Mouse (Mus musculus): ENCODE results near the gene Eif4ebp2. TPM values are rescaled to one million over a fixed set of nuclear protein-coding genes. Genes with fewer than 3 reads are reported as not detected.
A peak's percentile ranks its signal among the peaks of the same experiment; 100 is the strongest.

The Eif4ebp2 gene
- polyA plus RNA-seq, 1 experiment from 2014 or later, result 52.7 TPM

DNA sequence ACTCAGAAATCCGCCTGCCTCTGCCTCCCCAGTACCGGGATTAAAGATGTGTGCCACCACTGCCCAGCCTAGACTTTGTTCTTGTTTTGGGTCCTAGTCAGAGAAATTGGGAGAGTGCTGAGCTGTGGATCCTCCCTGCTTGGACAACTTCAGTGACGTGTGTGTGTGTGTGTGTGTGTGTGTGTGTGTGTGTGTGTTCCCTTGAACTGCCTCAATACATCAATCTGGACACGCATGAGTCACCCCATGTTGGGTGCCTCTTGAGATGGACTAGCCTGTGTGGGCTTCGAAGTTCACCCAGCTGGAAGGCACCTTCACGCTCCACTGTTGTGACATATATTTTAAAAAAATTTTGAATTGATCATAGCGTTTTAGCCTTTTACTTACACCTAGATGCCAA lies 30.3 kb upstream of the Eif4ebp2 start:
- H3K27me3 ChIP-seq (replicated peaks), result no peaks in the 10 kb centered on the region
- H3K4me1 ChIP-seq (replicated peaks), result peaks cover 9% of the 10 kb centered on the region; the same call in 1 of the 2 replicates
- no peak overlapping the region for H3K4me2 ChIP-seq
- no peak overlapping the region for H3K4me3 ChIP-seq
- H3K27ac ChIP-seq (ENCODE audit: poor library complexity, severe bottlenecking), result no peak overlapping the region
- no peak overlapping the region for H3K9ac ChIP-seq
- no peaks in the 10 kb centered on the region for H3K9me3 ChIP-seq (replicated peaks)
- no peaks in the 10 kb centered on the region for H3K36me3 ChIP-seq
- WGBS, result 93% methylated on average over 7 of the region's 7 CpGs
- ATAC-seq (ENCODE audit: insufficient number of reproducible peaks, low FRiP score), result no peak

DNA sequence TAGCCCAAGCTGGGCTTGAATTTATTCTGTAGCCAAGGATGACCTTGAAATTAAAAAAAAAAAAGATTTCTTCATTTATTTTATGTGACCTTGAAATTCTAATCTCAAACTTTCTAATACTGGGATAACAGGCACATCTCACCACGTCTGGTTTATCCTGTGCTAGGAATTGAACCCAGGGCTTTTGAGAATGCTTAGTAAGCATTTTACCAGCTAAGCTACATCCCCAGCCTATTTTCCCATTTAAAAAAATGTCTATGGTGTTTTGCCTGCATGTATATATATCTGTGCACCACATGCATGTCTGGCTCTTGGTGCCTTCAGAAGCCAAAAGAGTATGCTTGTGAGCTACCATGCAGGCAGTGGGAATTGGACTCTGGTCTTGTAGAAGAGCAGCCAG lies 28.0 kb upstream of the Eif4ebp2 start:
- Histone ChIP-seq H3K27me3 (replicated peaks) (no peaks in the 10 kb centered on the region), H3K4me2 (no peak overlapping the region), H3K4me1 (replicated peaks) (peaks cover 14% of the 10 kb centered on the region; the same call in 1 of the 2 replicates), H3K4me3 (no peak overlapping the region), H3K9ac (no peak overlapping the region), H3K27ac (ENCODE audit: poor library complexity, severe bottlenecking) (no peak overlapping the region), H3K9me3 (replicated peaks) (no peaks in the 10 kb centered on the region), H3K36me3 (no peaks in the 10 kb centered on the region)
- WGBS, result 54% methylated on average over 1 of the region's 1 CpGs
- no peak for ATAC-seq (ENCODE audit: insufficient number of reproducible peaks, low FRiP score)

- no peaks in the 10 kb centered on the region for H3K36me3 ChIP-seq
- no peak overlapping the region for H3K4me2 ChIP-seq
- H3K27ac ChIP-seq (ENCODE audit: poor library complexity, severe bottlenecking), result no peak overlapping the region
- WGBS, result 79% methylated on average over 4 of the region's 4 CpGs
- no peaks in the 10 kb centered on the region for H3K9me3 ChIP-seq (replicated peaks)
- H3K4me3 ChIP-seq, result no peak overlapping the region
- ATAC-seq (ENCODE audit: insufficient number of reproducible peaks, low FRiP score), result no peak
- H3K4me1 ChIP-seq (replicated peaks), result peaks cover 15% of the 10 kb centered on the region
- H3K27me3 ChIP-seq (replicated peaks), result no peaks in the 10 kb centered on the region
- no peak overlapping the region for H3K9ac ChIP-seq
Measured at GRCm38 (mm10) chr10:61479927-61480326, 27.5 kb upstream of the Eif4ebp2 start.

GRCm38 (mm10) chr10:61479461-61479860 lies 27.0 kb upstream of the Eif4ebp2 start:
- Histone ChIP-seq H3K27me3 (replicated peaks) (no peaks in the 10 kb centered on the region), H3K36me3 (no peaks in the 10 kb centered on the region), H3K4me1 (replicated peaks) (peaks cover 20% of the 10 kb centered on the region), H3K4me3 (no peak overlapping the region), H3K27ac (ENCODE audit: poor library complexity, severe bottlenecking) (no peak overlapping the region), H3K4me2 (no peak overlapping the region), H3K9me3 (replicated peaks) (no peaks in the 10 kb centered on the region), H3K9ac (no peak overlapping the region)
- 84% methylated on average over 10 of the region's 10 CpGs for WGBS
- no peak for ATAC-seq (ENCODE audit: insufficient number of reproducible peaks, low FRiP score)

DNA sequence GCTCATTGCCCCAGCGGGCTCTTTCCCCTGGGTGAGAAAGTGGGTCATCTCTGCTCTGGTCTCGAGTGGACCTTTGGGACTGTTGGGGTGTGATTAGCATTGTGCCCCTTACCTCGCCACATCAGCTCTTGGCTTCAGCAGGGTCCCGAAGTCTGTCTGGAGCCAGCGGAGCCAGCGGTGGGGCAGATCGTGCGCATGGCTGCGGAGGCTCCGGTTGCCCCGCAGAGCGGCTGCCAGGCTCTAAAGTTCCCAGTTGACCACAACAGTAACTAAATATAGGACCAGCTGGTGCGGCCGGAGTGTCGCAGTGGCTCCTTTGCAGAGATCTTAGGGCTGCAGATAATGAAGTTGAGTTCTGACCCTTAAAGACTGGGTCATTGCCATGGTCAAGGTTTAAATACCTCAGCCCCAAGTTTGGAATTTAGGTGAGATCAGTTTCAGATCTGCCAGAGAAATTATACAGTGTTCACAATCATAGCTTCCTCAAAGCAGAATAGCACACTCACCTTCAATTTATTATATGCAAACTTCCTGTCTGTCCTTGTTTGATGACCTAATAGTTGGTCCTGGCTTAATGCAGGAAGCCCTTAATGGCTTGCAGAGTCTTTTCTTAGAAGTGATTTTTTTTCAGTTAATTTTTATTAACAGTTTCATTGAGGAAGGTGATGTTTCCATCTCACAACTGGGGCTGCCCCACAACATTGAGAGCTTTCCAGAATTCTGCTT lies 24.1 kb upstream of the Eif4ebp2 start:
- H3K9ac ChIP-seq, result peak overlapping the region; percentile 73
- no peaks in the 10 kb centered on the region for H3K36me3 ChIP-seq
- no peaks in the 10 kb centered on the region for H3K27me3 ChIP-seq (replicated peaks)
- H3K27ac ChIP-seq (ENCODE audit: poor library complexity, severe bottlenecking), result peak overlapping the region; percentile 67
- H3K9me3 ChIP-seq (replicated peaks), result no peaks in the 10 kb centered on the region
- WGBS, result 1% methylated on average over 15 of the region's 15 CpGs
- H3K4me1 ChIP-seq (replicated peaks), result peaks cover 24% of the 10 kb centered on the region
- ATAC-seq (ENCODE audit: insufficient number of reproducible peaks, low FRiP score), result no peak
- peak overlapping the region; percentile 91 for H3K4me2 ChIP-seq
- peak overlapping the region; percentile 77 for H3K4me3 ChIP-seq

- no peaks in the 10 kb centered on the region for H3K9me3 ChIP-seq (replicated peaks)
Measured at GRCm38 (mm10) chr10:61475594-61476439, 23.4 kb upstream of the Eif4ebp2 start, which contains the start of gene Lrrc20. Lrrc20 (plus strand) TSS chr10:61475801.

GRCm38 (mm10) chr10:61474344-61474743 lies 21.9 kb upstream of the Eif4ebp2 start:
- H3K4me2 ChIP-seq, result no peak overlapping the region
- 74% methylated on average over 1 of the region's 1 CpGs for WGBS

More at GRCm38 (mm10) chr10:61475594-61476439, 23.4 kb upstream of the Eif4ebp2 start, which contains the start of gene Lrrc20:
- H3K4me1 ChIP-seq (replicated peaks), result peaks cover 24% of the 10 kb centered on the region
- H3K27ac ChIP-seq (ENCODE audit: poor library complexity, severe bottlenecking), result peak within 1 kb of the TSS; percentile 78
- H3K4me2 ChIP-seq, result peak within 1 kb of the TSS; percentile 91
- peak within 1 kb of the TSS; percentile 73 for H3K9ac ChIP-seq
- no peaks in the 10 kb centered on the region for H3K36me3 ChIP-seq
- peak within 1 kb of the TSS; percentile 77 for H3K4me3 ChIP-seq
- peak; percentile 99 for ATAC-seq (ENCODE audit: insufficient number of reproducible peaks, low FRiP score)
- WGBS, result under 1% methylated on average over 70 of the region's 70 CpGs
- H3K27me3 ChIP-seq (replicated peaks), result no peaks in the 10 kb centered on the region

GRCm38 (mm10) chr10:61473640-61474039 lies 21.2 kb upstream of the Eif4ebp2 start:
- 36% methylated on average over 3 of the region's 3 CpGs for WGBS
- 0 out of 2 replicates have a peak overlapping the region, but pooled peaks have one; percentile 2 for H3K4me2 ChIP-seq
- peak overlapping the region; percentile 78 for H3K27ac ChIP-seq (ENCODE audit: poor library complexity, severe bottlenecking)
- H3K4me1 ChIP-seq (replicated peaks), result peaks cover 24% of the 10 kb centered on the region
- ATAC-seq (ENCODE audit: insufficient number of reproducible peaks, low FRiP score), result no peak
- H3K9me3 ChIP-seq (replicated peaks), result no peaks in the 10 kb centered on the region
- no peaks in the 10 kb centered on the region for H3K36me3 ChIP-seq
- H3K27me3 ChIP-seq (replicated peaks), result no peaks in the 10 kb centered on the region
- no peak overlapping the region for H3K4me3 ChIP-seq
- no peak overlapping the region for H3K9ac ChIP-seq

More at GRCm38 (mm10) chr10:61474344-61474743, 21.9 kb upstream of the Eif4ebp2 start:
- Histone ChIP-seq H3K27ac (ENCODE audit: poor library complexity, severe bottlenecking) (peak overlapping the region; percentile 78), H3K9ac (no peak overlapping the region), H3K27me3 (replicated peaks) (no peaks in the 10 kb centered on the region), H3K4me3 (no peak overlapping the region), H3K4me1 (replicated peaks) (peaks cover 24% of the 10 kb centered on the region), H3K36me3 (no peaks in the 10 kb centered on the region), H3K9me3 (replicated peaks) (no peaks in the 10 kb centered on the region)
- no peak for ATAC-seq (ENCODE audit: insufficient number of reproducible peaks, low FRiP score)

DNA sequence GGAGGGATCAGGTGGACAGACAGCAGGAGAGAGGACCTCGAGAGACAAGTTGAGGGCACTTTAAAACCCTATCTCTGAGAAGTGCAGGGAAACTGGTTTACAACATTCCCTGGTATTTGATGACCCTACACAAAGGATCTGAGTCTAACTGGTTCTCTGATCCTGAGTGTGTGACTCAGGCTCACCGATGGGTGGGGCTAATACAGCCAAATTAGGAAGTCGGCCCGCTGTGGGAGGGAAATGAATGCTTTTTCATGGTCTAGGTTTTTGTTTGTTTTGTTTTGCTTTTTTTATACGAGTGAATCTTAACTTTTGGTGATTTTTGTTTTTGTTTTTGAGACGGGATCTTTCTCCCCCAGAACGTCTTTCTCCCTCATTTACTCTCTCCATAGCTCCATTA lies 16.4 kb upstream of the Eif4ebp2 start:
- no peak overlapping the region for H3K4me3 ChIP-seq

DNA sequence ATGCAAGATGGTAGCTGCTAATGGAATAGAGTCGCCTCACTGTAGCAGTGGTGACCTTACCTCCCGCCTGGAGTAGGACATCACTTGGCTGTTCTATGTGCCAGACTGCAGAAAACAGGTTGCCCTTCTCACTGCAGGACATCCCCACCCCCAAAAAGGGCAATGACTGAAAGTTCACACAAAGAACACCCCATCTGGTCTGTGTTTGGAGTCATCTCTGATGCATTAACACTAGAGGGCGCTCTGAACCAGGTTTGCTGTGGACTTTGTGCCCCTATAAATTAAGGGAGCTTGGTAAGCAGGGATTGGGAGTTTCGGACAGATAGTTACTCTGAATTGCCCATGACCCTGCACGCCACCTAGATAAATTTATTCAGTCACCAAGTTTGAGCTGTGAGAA lies 14.4 kb upstream of the Eif4ebp2 start:
- Histone ChIP-seq H3K9me3 (replicated peaks) (no peaks in the 10 kb centered on the region), H3K27me3 (replicated peaks) (no peaks in the 10 kb centered on the region), H3K4me3 (no peak overlapping the region), H3K36me3 (no peaks in the 10 kb centered on the region), H3K27ac (ENCODE audit: poor library complexity, severe bottlenecking) (no peak overlapping the region), H3K4me1 (replicated peaks) (no peaks in the 10 kb centered on the region), H3K4me2 (no peak overlapping the region), H3K9ac (no peak overlapping the region)
- 30% methylated on average over 5 of the region's 5 CpGs for WGBS
- no peak for ATAC-seq (ENCODE audit: insufficient number of reproducible peaks, low FRiP score)

More for the DNA sequence above, 16.4 kb upstream of the Eif4ebp2 start:
- 58% methylated on average over 7 of the region's 7 CpGs for WGBS
- no peak for ATAC-seq (ENCODE audit: insufficient number of reproducible peaks, low FRiP score)
- Histone ChIP-seq H3K9me3 (replicated peaks) (no peaks in the 10 kb centered on the region), H3K27ac (ENCODE audit: poor library complexity, severe bottlenecking) (no peak overlapping the region), H3K36me3 (no peaks in the 10 kb centered on the region), H3K9ac (no peak overlapping the region), H3K4me2 (no peak overlapping the region), H3K4me1 (replicated peaks) (peaks cover 4% of the 10 kb centered on the region), H3K27me3 (replicated peaks) (no peaks in the 10 kb centered on the region)

- H3K27me3 ChIP-seq (replicated peaks), result no peaks in the 10 kb centered on the region
- WGBS, result 57% methylated on average over 8 of the region's 8 CpGs
- no peak for ATAC-seq (ENCODE audit: insufficient number of reproducible peaks, low FRiP score)
- H3K9ac ChIP-seq, result no peak overlapping the region
- no peak overlapping the region for H3K27ac ChIP-seq (ENCODE audit: poor library complexity, severe bottlenecking)
- no peaks in the 10 kb centered on the region for H3K4me1 ChIP-seq (replicated peaks)
- no peaks in the 10 kb centered on the region for H3K9me3 ChIP-seq (replicated peaks)
- no peaks in the 10 kb centered on the region for H3K36me3 ChIP-seq
- H3K4me3 ChIP-seq, result no peak overlapping the region
- H3K4me2 ChIP-seq, result no peak overlapping the region
Measured at GRCm38 (mm10) chr10:61466242-61466641, 13.8 kb upstream of the Eif4ebp2 start.

Data from heart, embryonic 12.5 days (tissue).